Mouse (Mus musculus) hindbrain, embryonic 11.5 days (tissue): ENCODE measurements around the gene Ptafr. TPM values are rescaled to one million over a fixed set of nuclear protein-coding genes. Genes with fewer than 3 reads are reported as not detected.

ENCODE experiments used
- polyA plus RNA-seq: library from polyadenylated mRNA; unstranded; fragments of >200 nt; fragmentation: Nextera tagmentation; extraction: Ambion mirVana; gene quantifications from 2 replicates; pipeline ENCODE4 v1.2.1, GENCODE M21; 2014

Ptafr gene
- polyA plus RNA-seq, 1 experiment from 2014 or later, result 0.37 TPM

Other genes with a start within 250 kb of the Ptafr start
- gene Trnau1ap, start 234.5 kb upstream of the Ptafr start, polyA plus RNA-seq, result 85.6 and 87.0 TPM in 2 replicates
- gene Rcc1, start 210.5 kb upstream of the Ptafr start, polyA plus RNA-seq, result 51.3 and 53.6 TPM in 2 replicates
- gene Phactr4, start 141.6 kb upstream of the Ptafr start, polyA plus RNA-seq, result 23.3 and 27.2 TPM in 2 replicates
- gene Med18, start 100.1 kb upstream of the Ptafr start, polyA plus RNA-seq, result 20.2 and 24.6 TPM in 2 replicates
- gene Sesn2, start 53.6 kb upstream of the Ptafr start, polyA plus RNA-seq, result 5.8 and 7.4 TPM in 2 replicates
- gene Atpif1, start 30.4 kb upstream of the Ptafr start, polyA plus RNA-seq, result 1,169 and 1,193 TPM in 2 replicates
- 194 and 212 TPM in 2 replicates for gene Dnajc8, start 28.5 kb upstream of the Ptafr start, polyA plus RNA-seq
- 21.9 and 34.1 TPM in 2 replicates for gene Eya3, start 74.9 kb downstream of the Ptafr start, polyA plus RNA-seq
- gene Xkr8, start 168.5 kb downstream of the Ptafr start, polyA plus RNA-seq, result 3.7 and 4.1 TPM in 2 replicates
- gene Smpdl3b, start 193.2 kb downstream of the Ptafr start, polyA plus RNA-seq, result 1.7 and 1.8 TPM in 2 replicates
- 121 and 130 TPM in 2 replicates for gene Rpa2, start 204.3 kb downstream of the Ptafr start, polyA plus RNA-seq
- 0.67 and 0.69 TPM in 2 replicates for gene Themis2, start 232.3 kb downstream of the Ptafr start, polyA plus RNA-seq